Mouse (Mus musculus) lung, postnatal 0 days (tissue): ENCODE measurements around the gene Zfp629. TPM values are rescaled to one million over a fixed set of nuclear protein-coding genes. Genes with fewer than 3 reads are reported as not detected.

Source experiments
- ATAC-seq: fragments of 200-750 bp; cut with Nextera tagmentation; 2 replicates; pipeline ENCODE4 v1.8.0; 2017; ENCODE audit warnings: moderate library complexity
- DNase-seq: peaks from one replicate; pipeline ENCODE4 v3.0.0-alpha.2; 2016; ENCODE audit warnings: low spot score
- H3K27ac ChIP-seq: fragments of 300-500 bp; sonication (generic); 2 replicates; pipeline ENCODE4 v1.5.1; 2014; ENCODE audit warnings: antibody characterized with exemption, mild to moderate bottlenecking, low read length, mixed read lengths
- H3K27me3 ChIP-seq: fragments of 300-500 bp; sonication (generic); replicated peaks from 2 replicates; pipeline ENCODE4 v1.6.1; 2014; ENCODE audit warnings: low read length, mixed read lengths; ENCODE audit not compliant: insufficient read depth
- H3K36me3 ChIP-seq: fragments of 300-500 bp; sonication (generic); 2 replicates; pipeline ENCODE4 v1.6.1; 2014; ENCODE audit warnings: low read length, mixed read lengths; ENCODE audit not compliant: insufficient read depth
- H3K4me1 ChIP-seq: fragments of 300-500 bp; sonication (generic); 2 replicates; pipeline ENCODE4 v1.6.1; 2014; ENCODE audit warnings: antibody characterized with exemption, low read depth, low read length, mixed read lengths; ENCODE audit not compliant: insufficient read depth
- H3K4me2 ChIP-seq: fragments of 300-500 bp; sonication (generic); replicated peaks from 2 replicates; pipeline ENCODE4 v1.6.1; 2014; ENCODE audit warnings: low read depth, mild to moderate bottlenecking, low read length, moderate library complexity, mixed read lengths
- H3K4me3 ChIP-seq: fragments of 300-500 bp; sonication (generic); 2 replicates; pipeline ENCODE4 v1.5.1; 2014; ENCODE audit warnings: low read depth, low read length
- H3K9ac ChIP-seq: fragments of 300-500 bp; sonication (generic); replicated peaks from 2 replicates; pipeline ENCODE4 v1.6.1; 2014; ENCODE audit warnings: low read depth, mild to moderate bottlenecking
- H3K9me3 ChIP-seq: fragments of 300-500 bp; sonication (generic); 2 replicates; pipeline ENCODE4 v1.6.1; 2016; ENCODE audit warnings: low read length, mixed read lengths
- CTCF ChIP-seq: IDR thresholded peaks from 2 replicates; pipeline ENCODE4 v1.5.1; 2016; ENCODE audit warnings: antibody characterized with exemption, mild to moderate bottlenecking
- EP300 ChIP-seq: IDR thresholded peaks from 2 replicates; pipeline ENCODE4 v1.6.1; 2016; ENCODE audit warnings: antibody characterized with exemption, mild to moderate bottlenecking, control low read depth
- WGBS: fragments of 180-500 bp; shearing (Covaris S2); extraction: QIAGEN DNeasy Blood & Tissue Kit; methylation state at CpG from one replicate; pipeline ENCODE4 v1.1.7; 2014; 5-methylcytosine and 5-hydroxymethylcytosine counted together
- polyA plus RNA-seq: library from polyadenylated mRNA; unstranded; fragments of >200 nt; fragmentation: Nextera tagmentation; extraction: Ambion mirVana; gene quantifications from 2 replicates; pipeline ENCODE4 v1.2.1, GENCODE M21; 2015

The Zfp629 gene
- polyA plus RNA-seq, 1 experiment from 2014 or later, result 6.0 TPM

DNA sequence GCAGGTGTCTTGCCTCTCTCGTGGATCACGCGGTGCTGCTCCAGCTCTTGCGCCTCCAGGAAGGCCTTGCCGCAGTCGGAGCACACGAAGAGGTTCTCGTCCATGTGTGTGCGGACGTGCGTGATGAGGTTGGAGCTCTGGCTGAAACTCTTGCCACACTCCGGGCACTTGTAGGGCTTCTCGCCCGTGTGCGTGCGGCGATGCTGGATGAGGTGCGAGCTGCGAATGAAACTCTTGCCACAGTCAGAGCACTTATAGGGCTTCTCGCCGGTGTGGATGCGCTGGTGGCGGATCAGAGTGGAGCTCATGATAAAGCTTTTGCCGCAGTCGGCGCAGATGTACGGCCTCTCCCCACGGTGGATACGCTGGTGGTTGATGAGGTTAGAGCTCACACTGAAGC is 4.6 kb downstream of the Zfp629 start:
- H3K27ac ChIP-seq, result no peak overlapping the region
- TF ChIP-seq EP300, result no peak
- TF ChIP-seq CTCF, result no peak
- H3K4me1 ChIP-seq, result peaks cover 3% of the 10 kb centered on the region; the same call in 1 of the 2 replicates
- ATAC-seq (no peak), DNase-seq (no peak)
- H3K9me3 ChIP-seq, result no peaks in the 10 kb centered on the region
- H3K4me3 ChIP-seq, result no peak overlapping the region
- no peak overlapping the region for H3K9ac ChIP-seq
- 96% methylated on average over 29 of the region's 29 CpGs for WGBS
- no peak overlapping the region for H3K4me2 ChIP-seq
- H3K27me3 ChIP-seq, result no peaks in the 10 kb centered on the region
- peaks cover 31% of the 10 kb centered on the region; the same call in 1 of the 2 replicates for H3K36me3 ChIP-seq

DNA sequence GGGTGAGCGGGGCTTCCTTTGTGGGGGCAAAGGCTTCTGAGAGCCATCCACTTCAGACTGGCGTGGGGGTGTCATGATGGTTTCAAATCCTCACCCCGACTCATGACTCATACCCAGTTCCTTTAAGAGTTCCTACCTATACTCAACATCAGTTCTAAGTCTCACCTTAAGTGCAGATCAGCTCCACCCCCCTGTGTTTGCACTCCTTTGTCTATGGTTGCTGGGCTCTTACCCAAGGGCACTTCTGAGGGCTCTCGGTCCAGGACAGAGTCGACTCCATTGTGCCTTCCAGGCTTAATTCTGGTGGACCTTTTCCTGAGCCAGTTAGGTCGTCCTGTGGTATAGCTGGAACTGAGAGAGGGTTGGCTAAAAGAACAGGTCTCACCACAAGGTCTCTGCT is 8.4 kb downstream of the Zfp629 start:
- no peaks in the 10 kb centered on the region for H3K4me1 ChIP-seq
- H3K4me3 ChIP-seq, result no peak overlapping the region
- ATAC-seq (peak; percentile 95), DNase-seq (peak; percentile 90)
- H3K9me3 ChIP-seq, result no peaks in the 10 kb centered on the region
- H3K9ac ChIP-seq, result no peak overlapping the region
- WGBS, result 50% methylated on average over 6 of the region's 6 CpGs
- peaks cover 34% of the 10 kb centered on the region; the same call in 1 of the 2 replicates for H3K36me3 ChIP-seq
- H3K4me2 ChIP-seq, result no peak overlapping the region
- no peaks in the 10 kb centered on the region for H3K27me3 ChIP-seq
- H3K27ac ChIP-seq, result peak overlapping the region; percentile 68
- TF ChIP-seq EP300 (no peak), CTCF (no peak)

DNA sequence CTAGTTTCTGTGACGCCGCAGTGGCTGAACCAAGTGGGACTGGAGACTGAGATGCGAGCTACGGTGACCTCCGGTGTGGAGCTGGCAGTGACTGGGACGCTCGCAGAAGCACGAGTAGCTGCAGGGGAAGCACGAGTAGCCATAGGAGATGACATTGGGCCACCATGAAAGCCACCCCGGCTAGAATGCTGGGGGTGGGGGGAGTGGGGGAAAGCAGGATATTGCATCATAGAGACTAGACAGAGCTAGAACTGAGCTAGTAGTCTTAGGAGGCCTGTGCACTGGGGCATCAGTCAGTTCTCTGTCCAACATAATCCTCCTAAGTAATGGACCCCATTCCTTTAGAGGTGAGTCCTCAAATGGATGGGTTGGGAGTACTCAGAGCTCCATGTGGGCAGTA is 11.3 kb downstream of the Zfp629 start:
- Histone ChIP-seq H3K4me2 (no peak overlapping the region), H3K4me1 (no peaks in the 10 kb centered on the region), H3K4me3 (no peak overlapping the region), H3K27me3 (no peaks in the 10 kb centered on the region), H3K36me3 (peaks cover 18% of the 10 kb centered on the region; the same call in 1 of the 2 replicates), H3K9ac (no peak overlapping the region), H3K9me3 (no peaks in the 10 kb centered on the region), H3K27ac (no peak overlapping the region)
- TF ChIP-seq EP300, result no peak
- no peak for TF ChIP-seq CTCF
- WGBS, result 84% methylated on average over 10 of the region's 10 CpGs
- ATAC-seq (no peak), DNase-seq (no peak)

DNA sequence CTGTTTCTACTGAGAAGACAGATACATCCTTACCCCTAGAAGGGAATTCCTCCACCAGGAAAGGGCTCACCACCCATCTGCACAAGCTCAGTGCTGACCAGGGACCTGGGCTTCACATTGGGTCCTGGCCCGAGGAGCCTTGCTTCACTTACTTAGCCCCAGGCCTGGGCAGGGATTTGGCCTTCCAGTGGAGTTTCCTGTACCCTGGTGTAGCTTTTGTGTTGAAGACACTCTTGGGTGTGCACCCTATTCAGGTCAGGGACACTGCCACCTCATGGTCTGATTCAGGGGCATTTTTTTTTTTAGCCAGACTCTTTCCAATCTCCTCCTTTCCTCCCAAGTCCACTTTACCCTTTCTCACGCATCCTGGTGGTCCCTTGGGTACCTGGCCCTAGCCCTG is 12.7 kb downstream of the Zfp629 start:
- Histone ChIP-seq H3K9ac (no peak overlapping the region), H3K27ac (no peak overlapping the region), H3K4me1 (no peaks in the 10 kb centered on the region), H3K36me3 (peaks cover 17% of the 10 kb centered on the region; the same call in 1 of the 2 replicates), H3K4me3 (no peak overlapping the region), H3K27me3 (no peaks in the 10 kb centered on the region), H3K4me2 (no peak overlapping the region), H3K9me3 (no peaks in the 10 kb centered on the region)
- ATAC-seq (no peak), DNase-seq (no peak)
- TF ChIP-seq CTCF (no peak), EP300 (no peak)
- 87% methylated on average over 2 of the region's 2 CpGs for WGBS

DNA sequence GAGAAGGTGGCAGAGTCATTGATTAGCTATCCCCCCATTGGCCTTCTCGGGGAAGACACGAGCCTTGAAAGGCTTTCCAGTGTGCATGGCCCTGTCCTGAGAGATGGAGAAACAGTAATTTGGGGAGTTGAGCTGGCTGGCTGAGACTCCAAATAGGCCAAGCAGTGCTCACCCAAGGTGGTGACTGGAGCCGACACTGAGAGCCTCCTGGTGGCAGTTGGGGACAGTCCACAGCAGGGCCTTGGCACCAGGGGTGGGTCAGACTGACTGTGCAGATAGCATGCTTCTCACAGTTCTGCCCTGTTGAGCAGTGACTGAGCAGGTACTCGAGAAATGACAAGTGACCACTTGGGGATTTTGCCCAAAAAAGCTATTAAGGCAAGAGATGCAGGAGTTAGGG is 13.9 kb downstream of the Zfp629 start:
- H3K27ac ChIP-seq, result no peak overlapping the region
- TF ChIP-seq CTCF (no peak), EP300 (no peak)
- H3K9ac ChIP-seq, result no peak overlapping the region
- peaks cover 29% of the 10 kb centered on the region for H3K36me3 ChIP-seq
- ATAC-seq (0 out of 2 replicates have a peak, but pooled peaks have one; percentile 21), DNase-seq (no peak)
- H3K9me3 ChIP-seq, result no peaks in the 10 kb centered on the region
- no peak overlapping the region for H3K4me3 ChIP-seq
- H3K4me2 ChIP-seq, result no peak overlapping the region
- H3K27me3 ChIP-seq, result no peaks in the 10 kb centered on the region
- H3K4me1 ChIP-seq, result no peaks in the 10 kb centered on the region
- WGBS, result 74% methylated on average over 4 of the region's 4 CpGs

DNA sequence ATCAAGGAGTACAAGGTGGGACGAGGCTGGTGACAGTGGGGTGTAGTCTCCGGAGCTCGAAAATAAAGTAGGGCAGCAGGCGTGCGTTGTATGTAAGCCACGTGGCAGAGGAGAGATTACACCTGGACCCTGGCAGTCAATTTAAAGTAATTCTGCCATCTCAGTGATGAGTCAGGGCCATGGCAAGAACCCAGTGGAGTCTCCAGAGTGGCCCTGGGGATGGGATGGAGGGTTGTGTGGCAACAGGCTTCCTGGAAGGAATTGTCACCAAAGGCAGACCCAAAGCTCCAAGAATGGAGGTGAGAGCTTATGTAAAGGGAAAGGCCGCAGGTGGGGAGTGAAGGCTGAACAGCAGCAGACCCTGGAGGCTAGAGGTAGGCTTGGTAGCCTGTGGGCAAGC is 15.0 kb downstream of the Zfp629 start:
- Histone ChIP-seq H3K4me2 (no peak overlapping the region), H3K27me3 (no peaks in the 10 kb centered on the region), H3K36me3 (peaks cover 40% of the 10 kb centered on the region), H3K4me1 (no peaks in the 10 kb centered on the region), H3K9ac (no peak overlapping the region), H3K4me3 (no peak overlapping the region), H3K9me3 (no peaks in the 10 kb centered on the region), H3K27ac (no peak overlapping the region)
- DNase-seq (no peak), ATAC-seq (no peak)
- TF ChIP-seq CTCF, result no peak
- no peak for TF ChIP-seq EP300
- 89% methylated on average over 7 of the region's 7 CpGs for WGBS

DNA sequence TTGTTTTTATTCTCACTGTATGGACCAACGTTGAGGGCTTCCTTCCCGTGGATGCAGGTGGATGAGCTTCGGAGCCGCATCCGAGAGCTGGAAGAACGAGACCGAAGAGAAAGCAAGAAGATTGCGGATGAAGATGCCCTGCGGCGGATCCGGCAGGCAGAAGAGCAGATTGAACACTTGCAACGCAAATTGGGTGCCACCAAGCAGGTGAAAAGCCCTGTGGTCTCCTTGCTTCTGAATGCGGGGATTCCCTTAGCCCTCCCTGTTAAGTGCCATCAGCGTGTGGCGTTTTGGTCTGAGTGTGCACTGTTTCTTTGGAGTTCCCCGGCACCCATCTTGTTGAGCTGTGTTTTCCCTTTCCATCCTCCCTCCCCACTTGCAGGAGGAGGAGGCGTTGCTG is 18.9 kb downstream of the Zfp629 start:
- no peaks in the 10 kb centered on the region for H3K27me3 ChIP-seq
- over 99% methylated on average over 17 of the region's 17 CpGs for WGBS
- no peak overlapping the region for H3K4me2 ChIP-seq
- no peak for ATAC-seq
- H3K27ac ChIP-seq, result no peak overlapping the region
- no peak for TF ChIP-seq EP300
- TF ChIP-seq CTCF, result no peak
- no peak for DNase-seq
- no peaks in the 10 kb centered on the region for H3K9me3 ChIP-seq
- H3K9ac ChIP-seq, result no peak overlapping the region
- H3K36me3 ChIP-seq, result peaks cover 66% of the 10 kb centered on the region
- no peaks in the 10 kb centered on the region for H3K4me1 ChIP-seq
- no peak overlapping the region for H3K4me3 ChIP-seq
